Mouse (Mus musculus) cortical plate, adult 2 months (tissue): ENCODE results near the gene Sgk2.

Source experiments
- CTCF ChIP-seq: fragments of 200-500 bp; IDR thresholded peaks from 2 replicates; pipeline ENCODE4 v1.5.1; 2011; ENCODE audit warnings: mild to moderate bottlenecking, control low read depth, low read length; ENCODE audit not compliant: insufficient read depth; ENCODE audit errors: extremely low read depth
- POLR2A ChIP-seq: fragments of 200-500 bp; IDR thresholded peaks from 2 replicates; pipeline ENCODE4 v1.6.1; 2011; ENCODE audit warnings: mild to moderate bottlenecking, low read length, control low read depth; ENCODE audit not compliant: insufficient read depth; ENCODE audit errors: extremely low read depth

- no peak for TF ChIP-seq POLR2A
- no peak for TF ChIP-seq CTCF
These were observed 20.2 kb downstream of the Sgk2 start for GRCm38 (mm10) chr2:163007299-163007698.
